Mouse (Mus musculus): ENCODE data around the gene Olfr286. TPM values are rescaled to one million over a fixed set of nuclear protein-coding genes. Genes with fewer than 3 reads are reported as not detected.

Olfr286 gene
- total RNA-seq (2021) = not detected

DNA sequence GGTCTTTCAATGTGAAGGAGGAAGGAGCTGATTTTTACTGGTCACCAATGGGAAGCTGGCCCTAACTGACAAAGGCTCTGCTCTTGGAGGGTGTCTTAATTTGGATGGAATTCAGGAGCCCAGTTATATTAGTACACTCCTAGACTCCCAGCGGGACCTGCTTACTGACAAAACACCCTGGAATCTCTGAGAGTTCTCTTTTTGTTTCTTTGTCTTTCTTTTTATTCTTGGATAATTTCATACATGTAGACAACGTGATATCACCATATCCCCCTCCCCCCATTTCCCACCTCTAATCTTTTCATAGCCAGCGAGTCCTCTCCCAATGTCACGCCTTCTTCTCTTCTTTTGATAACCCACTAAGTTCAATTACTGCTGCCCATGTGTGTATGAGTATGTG lies at the start of gene Olfr286:
Olfr286 (minus strand) TSS at position 101 of the 400 bp plus-strand sequence.
- no peak for DNase-seq
- intact Hi-C loops (cut with DNase I) = no loop called here

DNA sequence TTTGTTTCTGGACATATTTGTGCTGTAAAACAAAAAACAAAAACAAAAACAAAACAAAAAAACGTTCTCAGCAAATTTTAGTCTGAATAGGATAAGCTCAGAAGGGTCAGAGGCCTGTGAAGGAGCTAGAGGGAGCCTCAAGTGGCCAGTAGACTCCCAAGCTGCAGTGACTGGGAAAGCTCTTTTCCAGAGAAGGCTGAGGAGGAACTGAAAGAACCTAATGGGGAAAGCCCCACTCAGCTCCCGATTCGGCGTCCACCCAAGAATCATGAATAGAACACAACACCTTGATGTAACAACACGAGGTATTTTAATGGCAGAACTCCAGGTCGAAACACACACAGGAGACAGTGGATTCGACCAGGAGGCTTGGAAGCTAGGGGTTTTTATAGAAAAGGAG lies 23.5 kb upstream of the Olfr286 start:
- intact Hi-C loops (cut with DNase I) = no loop called here
- DNase-seq = no peak

- DNase-seq = no peak
- intact Hi-C loops (cut with DNase I) = no loop called here
These were observed 22.9 kb upstream of the Olfr286 start, which contains the start of gene H1fnt for GRCm38 (mm10) chr15:98257193-98257592. TSS of gene H1fnt (minus strand) at chr15:98257293.

DNA sequence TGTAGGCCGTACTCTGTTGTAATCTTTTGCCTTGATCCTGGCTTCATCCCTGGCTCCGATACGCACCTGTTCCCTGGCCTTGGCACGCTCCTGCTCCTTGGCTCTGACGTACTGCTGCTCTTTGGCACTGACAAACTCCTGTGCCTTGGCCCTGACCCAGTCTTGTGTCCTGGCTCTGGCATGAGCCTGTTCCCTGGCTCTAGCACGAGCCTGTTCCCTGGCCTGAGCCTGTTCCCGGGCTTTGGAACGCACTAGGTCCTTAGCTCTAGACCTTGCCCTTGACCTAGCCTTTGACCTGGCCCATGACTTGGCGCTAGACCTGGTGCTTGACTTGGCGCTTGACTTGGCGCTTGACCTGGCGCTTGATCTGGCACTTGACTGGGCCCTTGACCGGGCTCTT lies 22.0 kb upstream of the Olfr286 start:
- DNase-seq = peak; percentile 45
- intact Hi-C loops (cut with DNase I) = no loop called here

GRCm38 (mm10) chr15:98235442-98235841 lies 1.2 kb upstream of the Olfr286 start:
- DNase-seq = no peak
- intact Hi-C loops (cut with DNase I) = no loop called here

- intact Hi-C loops (cut with DNase I) = no loop called here
- no peak for DNase-seq
These were observed 8.2 kb downstream of the Olfr286 start for GRCm38 (mm10) chr15:98226096-98226495.

GRCm38 (mm10) chr15:98225610-98226009 lies 8.6 kb downstream of the Olfr286 start:
- no peak for DNase-seq
- intact Hi-C loops (cut with DNase I) = no loop called here

DNA sequence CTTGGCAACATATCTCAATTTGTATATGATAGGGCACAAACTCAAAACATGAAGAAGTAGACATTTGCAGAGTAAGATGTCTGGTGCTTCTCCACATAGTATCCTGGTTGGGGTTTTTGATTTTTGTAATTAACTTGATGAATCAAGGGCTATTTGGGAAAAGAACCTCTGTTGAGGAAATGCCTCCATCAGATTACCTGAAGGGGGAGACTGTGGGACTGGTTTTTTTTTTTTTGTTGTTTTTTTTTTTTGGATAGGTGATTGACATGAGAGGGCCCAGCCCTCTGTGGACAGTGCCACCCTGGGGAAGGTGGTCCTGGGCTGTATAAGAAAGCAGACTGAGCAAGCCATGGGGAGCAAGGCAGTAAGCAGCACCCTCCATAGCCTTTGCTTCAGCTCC lies 11.9 kb downstream of the Olfr286 start:
- intact Hi-C loops (cut with DNase I) = no loop called here
- DNase-seq = no peak

GRCm38 (mm10) chr15:98220877-98221276 lies 13.4 kb downstream of the Olfr286 start, which contains the start of the genes Gm44579 and Olfr287:
TSS of gene Gm44579 (minus strand) at chr15:98220977.
TSS of gene Olfr287 (minus strand) at chr15:98221056.
- intact Hi-C loops (cut with DNase I) = no loop called here
- DNase-seq = no peak

DNA sequence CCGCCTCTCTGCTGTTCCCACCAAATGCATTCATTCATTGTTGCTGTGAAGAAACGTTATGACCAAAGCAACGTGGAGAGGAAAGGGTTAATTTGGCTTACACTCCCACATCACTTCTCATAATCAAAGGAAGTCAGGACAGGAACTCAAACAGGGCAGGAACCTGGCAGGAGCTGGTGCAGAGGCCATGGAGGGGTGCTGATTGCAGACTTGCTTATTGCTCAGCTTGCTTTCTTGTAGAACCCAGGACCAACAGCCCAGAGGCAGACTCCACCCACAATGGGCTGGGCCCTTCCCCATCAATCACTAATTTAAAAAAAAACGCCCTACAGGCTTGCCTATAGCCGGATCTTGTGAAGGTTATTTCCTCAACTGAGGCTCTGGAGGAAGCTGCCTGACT lies 20.1 kb downstream of the Olfr286 start:
- intact Hi-C loops (cut with DNase I) = no loop called here
- no peak for DNase-seq

DNA sequence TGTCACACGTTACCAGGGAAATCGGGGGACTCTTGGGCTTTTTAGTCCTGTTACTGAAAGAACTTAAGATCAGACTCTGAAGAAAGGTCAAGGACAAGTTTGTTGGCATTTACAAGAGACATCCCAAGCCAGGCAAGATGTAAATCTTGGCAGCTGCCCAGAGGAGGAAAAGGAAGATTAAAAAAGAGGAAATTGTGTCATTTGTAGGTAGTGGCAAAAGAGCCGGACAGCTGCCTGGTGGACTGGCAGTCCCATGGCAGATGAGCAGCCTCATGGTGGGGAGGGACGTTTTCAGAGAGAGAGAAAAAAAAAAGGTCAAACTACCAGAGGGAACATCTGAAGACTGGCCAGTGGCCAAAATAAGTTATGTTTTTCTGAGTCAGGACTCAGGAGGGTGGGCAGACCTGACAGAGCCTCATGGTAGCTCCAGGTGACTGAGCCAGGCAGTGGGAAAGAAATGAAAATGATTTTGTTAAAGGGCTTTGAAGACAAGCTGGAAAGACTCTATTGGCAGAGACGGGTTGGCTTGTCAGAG lies 20.8 kb downstream of the Olfr286 start:
- intact Hi-C loops (cut with DNase I) = no loop called here
- DNase-seq = no peak

DNA sequence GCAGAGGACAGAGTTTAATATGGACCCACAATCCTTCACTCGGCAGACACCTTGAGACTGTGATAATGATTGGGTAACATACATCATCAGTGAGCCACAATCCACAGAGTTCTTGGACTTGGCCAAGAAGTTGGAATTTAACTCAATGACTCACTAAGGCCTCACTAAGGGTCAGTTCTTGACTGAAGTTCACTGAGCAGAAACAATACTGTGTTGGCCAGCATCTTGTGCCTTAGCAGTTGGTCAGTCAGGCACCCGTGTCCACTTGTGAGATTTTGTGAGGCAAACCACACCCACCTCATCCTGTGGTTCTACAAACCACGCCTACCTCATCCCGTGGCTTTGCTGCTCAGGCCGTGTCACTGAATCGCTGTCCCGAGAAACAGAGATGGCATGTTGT lies 24.6 kb downstream of the Olfr286 start:
- intact Hi-C loops (cut with DNase I) = no loop called here
- DNase-seq = no peak

- no peak for DNase-seq
- intact Hi-C loops (cut with DNase I) = no loop called here
These were observed 38.8 kb downstream of the Olfr286 start, which contains the start of gene Olfr288 for GRCm38 (mm10) chr15:98195442-98195841. TSS of gene Olfr288 (minus strand) at chr15:98195542.

DNA sequence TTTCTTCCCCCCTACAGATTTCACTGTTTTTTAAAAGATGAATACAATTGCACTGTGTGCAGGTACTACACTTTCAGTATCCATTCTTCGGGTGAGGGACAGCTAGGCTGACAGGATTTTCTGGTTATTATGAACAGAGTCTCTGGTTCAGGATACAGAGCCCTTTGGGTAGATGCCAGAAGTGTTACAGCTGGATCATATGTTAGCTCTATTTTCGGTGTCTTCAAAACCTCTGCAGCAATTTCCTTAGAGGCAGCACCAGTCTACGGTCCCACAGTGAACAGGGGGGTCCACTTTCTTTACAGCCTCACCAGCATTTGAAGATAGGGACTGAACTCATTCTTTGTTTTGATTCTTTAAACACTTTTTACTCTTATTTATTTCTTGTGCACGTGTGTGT lies 49.8 kb downstream of the Olfr286 start:
- no peak for DNase-seq
- intact Hi-C loops (cut with DNase I) = loop anchor here (10.0 kb wide), 1 partner anchor 210 kb away; no protein-coding TSS in a partner anchor

DNA sequence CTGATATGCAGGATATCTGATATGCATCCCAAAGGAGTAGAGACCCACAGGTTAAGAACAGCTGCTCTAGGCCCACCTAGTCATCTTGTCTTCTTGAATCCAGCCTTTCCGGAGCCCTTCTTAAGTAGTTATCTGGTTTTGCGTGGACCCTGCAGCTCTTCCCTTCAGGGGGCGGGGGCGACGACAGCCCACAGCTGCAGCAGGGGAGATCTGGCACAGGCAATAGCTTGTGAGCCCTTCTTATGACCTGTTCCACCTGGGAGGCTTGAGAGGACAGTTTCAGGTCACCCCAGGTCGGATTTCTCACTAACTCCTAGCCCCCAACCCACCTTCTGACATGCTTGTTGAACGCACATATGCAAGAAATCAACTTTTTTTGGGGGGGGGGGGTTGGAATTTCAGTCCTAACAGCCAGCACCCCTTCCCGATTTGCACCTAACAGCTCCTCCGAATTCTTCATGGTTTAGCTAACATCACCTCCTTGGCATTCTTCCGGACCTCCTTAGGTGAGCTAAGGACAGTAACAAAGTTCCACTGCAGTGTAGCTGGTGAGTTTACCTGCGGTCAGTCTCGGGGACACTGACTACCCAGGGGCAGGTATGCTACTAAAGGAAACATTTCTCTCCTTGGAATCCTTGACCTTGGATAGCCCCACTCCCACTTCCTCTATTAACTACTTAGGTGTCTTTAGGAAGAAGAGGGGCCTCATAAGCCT lies 52.2 kb downstream of the Olfr286 start:
- DNase-seq = no peak
- intact Hi-C loops (cut with DNase I) = loop anchor here (10.0 kb wide), 1 partner anchor 213 kb away; no protein-coding TSS in a partner anchor

DNA sequence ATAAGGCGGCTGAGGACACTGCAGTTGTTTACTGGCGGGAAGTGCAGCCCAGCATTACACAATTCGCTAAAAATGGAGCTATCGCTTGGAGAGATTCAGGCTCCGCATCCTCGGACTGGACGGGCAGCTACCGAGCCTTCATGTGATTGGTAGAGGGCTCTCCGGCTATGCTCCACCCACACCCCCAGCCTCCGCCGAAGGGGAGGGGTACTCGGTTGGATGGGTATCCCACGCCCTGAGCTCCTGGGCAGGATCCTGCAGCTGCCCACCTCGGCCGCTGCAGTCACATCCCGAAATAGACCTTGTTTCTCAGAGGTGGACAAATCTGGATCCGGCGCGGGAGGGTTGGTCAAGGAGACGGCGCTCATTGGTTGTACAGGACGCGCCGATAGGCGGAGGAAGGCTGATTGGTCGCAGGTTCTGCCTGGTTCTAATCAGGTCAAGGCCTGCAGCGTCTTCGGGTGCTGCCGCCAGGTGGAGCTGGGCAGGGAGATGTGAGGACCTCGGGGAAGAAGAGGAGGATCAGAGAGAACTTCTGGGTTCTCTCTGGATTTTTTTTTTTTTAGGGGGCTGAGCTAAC lies 53.0 kb downstream of the Olfr286 start:
- intact Hi-C loops (cut with DNase I) = loop anchor here (10.0 kb wide), 1 partner anchor 214 kb away; no protein-coding TSS in a partner anchor
- DNase-seq = peak; percentile 96

DNA sequence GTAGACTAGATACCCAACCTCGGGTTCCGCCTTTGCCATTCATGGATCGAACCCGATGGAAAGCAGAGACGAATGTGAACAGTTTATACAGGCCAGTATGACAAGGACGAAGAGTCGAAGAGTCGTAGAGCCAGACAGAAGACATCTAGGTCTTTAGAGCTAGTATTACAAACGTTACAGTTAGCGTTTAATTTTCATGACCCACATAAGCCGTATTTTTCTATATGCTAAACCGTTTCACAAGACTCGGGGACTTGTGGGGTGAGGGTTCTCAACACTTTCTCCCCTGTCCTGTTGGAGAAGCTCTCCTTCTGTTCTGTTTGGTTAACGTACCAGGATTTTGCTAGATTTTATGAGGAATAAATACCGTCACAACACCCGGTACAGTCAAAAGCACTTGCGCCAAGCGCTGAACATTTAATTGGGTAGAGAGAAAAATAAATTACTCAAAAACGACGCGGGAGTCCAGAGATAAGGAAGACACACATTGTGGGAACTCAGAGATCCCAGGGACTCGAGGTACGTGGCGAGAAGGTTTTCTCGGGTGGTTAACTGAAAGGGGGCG lies 53.6 kb downstream of the Olfr286 start:
- DNase-seq = no peak
- intact Hi-C loops (cut with DNase I) = loop anchor here (10.0 kb wide), 1 partner anchor 214 kb away; no protein-coding TSS in a partner anchor

DNA sequence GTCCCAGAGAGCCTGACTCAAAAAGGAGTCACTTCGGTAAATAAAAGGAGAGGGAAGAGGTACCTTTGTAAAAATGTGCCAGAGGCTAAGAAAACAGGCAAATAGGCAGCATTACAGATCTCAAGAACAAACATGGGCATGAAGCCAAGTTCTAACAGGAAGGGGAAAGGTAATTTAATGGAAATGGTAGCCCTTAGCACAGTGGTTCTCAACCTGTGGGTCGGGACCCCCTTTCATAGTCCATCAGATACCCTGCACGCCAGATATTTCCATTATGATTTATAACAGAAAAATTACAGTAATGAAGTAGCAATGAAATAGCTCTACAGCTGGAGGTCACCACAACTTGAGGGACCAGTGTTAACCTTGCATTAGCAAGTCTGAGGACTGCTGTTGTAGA lies 56.9 kb downstream of the Olfr286 start:
- intact Hi-C loops (cut with DNase I) = no loop called here
- DNase-seq = no peak
